Mouse (Mus musculus): ENCODE data around the gene Bcr. TPM values are rescaled to one million over a fixed set of nuclear protein-coding genes. Genes with fewer than 3 reads are reported as not detected.

Gene Bcr
- polyA plus RNA-seq, 2 experiments from 2014 or later = 3.7 to 4.6 TPM

DNA sequence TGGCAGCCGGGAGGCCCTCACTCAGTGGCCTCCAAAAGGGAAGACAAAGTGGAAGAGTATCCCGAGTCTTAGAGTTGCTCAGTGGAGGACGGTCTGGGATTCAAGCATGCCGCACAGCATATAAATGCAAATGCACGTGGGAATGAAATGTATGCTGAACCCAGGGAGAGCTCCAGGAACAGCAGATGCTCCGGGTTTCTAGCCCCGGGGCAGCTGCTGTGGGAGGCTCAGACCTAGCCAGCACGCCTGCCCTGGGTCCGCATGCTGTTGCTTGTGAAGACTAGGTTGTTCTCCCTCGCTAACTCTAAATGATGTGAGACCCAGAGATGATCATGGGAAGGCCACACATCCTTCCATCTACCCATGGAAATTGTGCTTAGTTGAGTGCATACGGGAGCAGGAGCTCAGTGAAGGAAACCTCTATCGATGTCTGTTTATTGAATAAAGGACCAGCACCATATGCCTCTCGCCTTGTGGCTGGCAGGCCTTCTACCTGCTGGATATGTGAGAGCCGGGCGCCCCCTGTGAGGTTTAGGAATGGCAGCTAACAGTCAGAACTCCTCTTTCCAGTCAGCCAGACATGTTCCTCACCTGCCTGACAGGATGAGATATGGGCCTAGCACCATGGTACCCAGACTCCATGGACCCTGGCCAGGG is 74.6 kb downstream of the Bcr start:
- no peak for ATAC-seq

- no peak for ATAC-seq
Measured at GRCm38 (mm10) chr10:75135518-75136162, 75.2 kb downstream of the Bcr start.

DNA sequence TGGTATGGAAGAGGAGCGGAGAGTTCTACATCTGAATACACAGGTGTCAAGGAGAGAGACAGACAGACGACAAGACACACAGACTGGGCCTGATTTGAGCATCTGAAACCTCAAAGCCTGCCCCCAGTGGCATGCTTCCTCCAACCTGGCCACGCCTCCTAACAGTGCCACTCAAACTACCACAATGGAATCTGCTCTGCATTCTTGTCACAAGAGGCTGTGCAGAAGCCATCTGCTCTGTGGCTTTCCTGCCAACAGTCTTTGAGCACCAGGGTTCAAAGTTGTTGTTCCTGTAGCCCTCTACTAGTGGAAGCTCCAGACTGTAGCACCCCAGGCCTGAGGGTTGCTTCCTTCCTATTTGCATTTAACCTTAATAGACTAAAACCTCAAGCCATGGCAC is 76.8 kb downstream of the Bcr start:
- peak; percentile 63 for ATAC-seq

GRCm38 (mm10) chr10:75145221-75145620 is 84.8 kb downstream of the Bcr start:
- ATAC-seq = no peak

- ATAC-seq = peak; percentile 99
Measured at GRCm38 (mm10) chr10:75146001-75146400, 85.6 kb downstream of the Bcr start.

- ATAC-seq = no peak
Measured at GRCm38 (mm10) chr10:75146619-75147018, 86.2 kb downstream of the Bcr start.

DNA sequence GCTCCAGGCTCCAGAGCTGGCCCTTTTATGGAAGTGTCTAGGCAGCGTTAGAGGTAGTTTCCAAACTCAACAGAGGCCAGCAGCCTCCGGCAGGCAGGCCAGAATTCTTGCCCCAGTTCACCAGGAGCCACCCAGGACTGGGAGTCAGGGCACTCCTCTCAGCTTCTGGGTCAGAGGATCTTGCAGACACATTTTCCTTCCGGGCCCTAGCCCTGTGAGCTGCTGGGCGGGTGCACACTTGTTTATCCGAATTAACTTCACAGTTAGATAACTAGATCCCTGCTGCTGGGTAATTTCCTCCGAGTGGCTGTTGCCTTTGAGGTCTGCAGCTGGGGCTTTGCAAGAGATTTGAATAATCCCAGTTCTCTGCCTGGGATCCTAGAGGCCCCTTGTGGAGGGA is 87.9 kb downstream of the Bcr start:
- ATAC-seq = no peak

DNA sequence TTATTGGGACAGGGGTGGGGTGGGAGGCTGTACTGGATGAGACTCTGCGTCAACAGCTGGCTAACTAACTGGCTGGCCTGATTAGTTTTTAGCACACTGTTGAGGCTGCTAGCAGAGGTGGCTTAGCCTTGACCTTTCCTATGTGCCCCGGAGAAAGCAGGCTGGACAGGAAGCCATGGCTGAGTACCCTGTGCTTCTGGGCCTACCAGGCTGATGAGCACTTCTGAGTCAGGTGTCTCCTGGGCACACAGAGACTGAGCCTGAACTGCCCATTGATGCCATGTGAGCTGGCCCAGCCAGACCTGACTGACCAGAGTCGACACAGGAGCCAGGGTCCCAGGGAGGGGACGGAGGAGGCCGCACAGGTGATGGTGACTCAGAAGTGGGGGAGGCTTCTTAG is 90.0 kb downstream of the Bcr start:
- no peak for ATAC-seq

- ATAC-seq = peak; percentile 81
Measured at GRCm38 (mm10) chr10:75151311-75151710, 90.9 kb downstream of the Bcr start.

- no peak for ATAC-seq
Measured at GRCm38 (mm10) chr10:75156835-75157234, 96.4 kb downstream of the Bcr start.

GRCm38 (mm10) chr10:75157713-75158112 is 97.3 kb downstream of the Bcr start:
- no peak for ATAC-seq

GRCm38 (mm10) chr10:75158356-75158755 is 98.0 kb downstream of the Bcr start:
- ATAC-seq = no peak

DNA sequence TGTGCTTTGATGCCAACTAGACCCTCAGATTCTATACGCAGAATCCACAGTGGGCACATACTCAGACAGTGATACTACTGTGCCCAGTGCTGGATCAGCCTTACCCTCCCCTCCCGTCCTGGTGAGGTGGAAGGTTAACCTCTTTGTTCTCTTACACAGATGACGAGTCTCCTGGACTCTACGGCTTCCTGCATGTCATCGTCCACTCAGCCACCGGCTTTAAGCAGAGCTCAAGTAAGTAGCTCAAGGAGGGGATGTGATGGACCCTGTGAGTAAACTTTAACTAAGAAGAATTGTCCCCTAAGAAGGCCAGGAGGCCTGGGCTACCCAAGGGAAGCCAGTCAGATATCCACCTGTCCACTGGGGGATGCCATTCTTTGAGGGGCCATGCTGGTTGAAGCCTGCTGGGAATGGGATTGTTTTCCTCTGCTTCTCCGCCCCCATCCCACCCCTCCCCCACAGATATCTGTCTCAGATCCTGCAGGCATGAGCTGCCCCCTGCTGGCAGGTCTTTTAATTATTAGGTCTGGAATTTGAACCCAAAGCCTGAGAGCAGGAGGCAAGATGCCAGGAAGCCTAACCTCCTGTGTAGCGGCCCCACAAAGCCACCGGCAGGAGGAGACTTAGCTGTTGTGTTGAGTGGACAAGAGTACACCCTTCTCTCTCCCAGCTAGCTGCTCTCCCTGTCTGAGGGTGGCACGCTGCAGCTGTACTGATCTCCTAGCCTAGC is 99.9 kb downstream of the Bcr start:
- ATAC-seq = no peak

GRCm38 (mm10) chr10:75165825-75166481 is 105.6 kb downstream of the Bcr start:
- no peak for ATAC-seq

GRCm38 (mm10) chr10:75166601-75167000 is 106.2 kb downstream of the Bcr start:
- no peak for ATAC-seq

GRCm38 (mm10) chr10:75170207-75170850 is 109.9 kb downstream of the Bcr start:
- no peak for ATAC-seq

- no peak for ATAC-seq
Measured at GRCm38 (mm10) chr10:75173056-75173455, 112.7 kb downstream of the Bcr start.

DNA sequence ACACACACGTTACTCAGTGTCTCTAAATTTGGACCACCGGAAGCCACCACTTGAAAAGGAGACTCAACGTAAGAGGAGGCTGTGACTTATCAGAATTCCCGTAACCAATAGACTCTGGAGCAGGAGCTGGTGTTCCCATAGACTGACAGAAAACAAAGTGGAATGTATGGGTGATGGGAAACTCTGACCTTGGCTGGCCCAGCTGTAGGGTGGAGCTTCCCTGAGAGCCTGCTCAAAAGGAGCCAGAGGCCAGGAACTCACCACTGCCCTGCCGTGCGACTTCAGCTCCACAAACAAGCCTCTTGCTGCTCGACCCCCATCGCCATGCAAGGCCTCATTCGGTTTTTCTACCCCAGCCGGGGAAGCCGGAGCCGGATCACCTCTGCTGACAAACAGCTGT is 113.3 kb downstream of the Bcr start:
- no peak for ATAC-seq

GRCm38 (mm10) chr10:75176494-75176893 is 116.1 kb downstream of the Bcr start:
- ATAC-seq = no peak

GRCm38 (mm10) chr10:75178911-75179310 is 118.5 kb downstream of the Bcr start:
- no peak for ATAC-seq

- ATAC-seq = peak; percentile 88
Measured at GRCm38 (mm10) chr10:75182151-75182774, 121.9 kb downstream of the Bcr start.

DNA sequence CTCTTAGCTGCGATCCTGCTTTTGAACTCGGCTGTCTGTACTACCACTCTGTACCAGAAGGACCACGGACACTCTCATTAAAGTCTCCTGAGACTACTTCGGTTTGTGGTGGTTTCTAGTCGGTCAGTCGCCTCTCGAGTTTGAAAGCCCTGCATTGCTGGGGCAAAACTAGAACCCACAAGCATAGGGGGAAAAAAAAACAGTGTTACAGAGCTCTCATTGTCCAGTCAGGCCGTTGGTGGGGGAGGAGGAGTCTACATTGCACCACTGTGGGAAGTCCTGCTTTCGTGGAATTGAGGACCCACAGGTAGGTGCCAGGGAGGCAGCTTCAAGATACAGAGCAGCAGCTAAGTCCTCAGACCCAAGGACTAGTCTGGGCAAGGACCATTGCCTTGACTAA is 124.4 kb downstream of the Bcr start:
- no peak for ATAC-seq

All from activated CD4-positive, CD25-positive, alpha-beta regulatory T cell, adult 4 months (primary cell).